Mouse (Mus musculus) regulatory T cell (primary cell): Measurements from ENCODE around the gene Prkag1.

ENCODE experiments used
- in situ Hi-C: fragments of 300-600 bp; cut with MboI, MseI; formaldehyde crosslinking; loops from one replicate; pipeline ENCODE4 v1.15.1; 2025; ENCODE audit warnings: high pct_unique_total_duplicates

Prkag1 gene

GRCm38 (mm10) chr15:98830736-98831683, at the start of gene Prkag1:
Prkag1 (minus strand) TSS chr15:98831521.
- in situ Hi-C loops, result no loop called here

GRCm38 (mm10) chr15:98877331-98877730, 46.0 kb upstream of the Prkag1 start:
- in situ Hi-C loops, result no loop called here

- in situ Hi-C loops, result loop anchor here (25.0 kb wide), 1 partner anchor 890 kb away; the partner anchor contains the start of gene Cers5
Observed at GRCm38 (mm10) chr15:98871916-98872888, 40.9 kb upstream of the Prkag1 start.

- in situ Hi-C loops, result loop anchor here (25.0 kb wide), 1 partner anchor 891 kb away; the partner anchor contains the start of gene Cers5
Observed at GRCm38 (mm10) chr15:98871070-98871915, 40.0 kb upstream of the Prkag1 start, which contains the start of gene Kmt2d. Kmt2d (minus strand) TSS chr15:98871204.

GRCm38 (mm10) chr15:98870179-98871069, 39.1 kb upstream of the Prkag1 start:
- in situ Hi-C loops, result loop anchor here (25.0 kb wide), 1 partner anchor 892 kb away; the partner anchor contains the start of gene Cers5

GRCm38 (mm10) chr15:98869342-98870178, 38.2 kb upstream of the Prkag1 start:
- in situ Hi-C loops, result loop anchor here (25.0 kb wide), 1 partner anchor 893 kb away; the partner anchor contains the start of gene Cers5

- in situ Hi-C loops, result loop anchor here (25.0 kb wide), 1 partner anchor 894 kb away; the partner anchor contains the start of gene Cers5
Observed at GRCm38 (mm10) chr15:98868346-98869063, 37.2 kb upstream of the Prkag1 start.

- in situ Hi-C loops, result loop anchor here (25.0 kb wide), 1 partner anchor 895 kb away; the partner anchor contains the start of gene Cers5
Observed at GRCm38 (mm10) chr15:98867321-98867720, 36.0 kb upstream of the Prkag1 start.

- in situ Hi-C loops, result loop anchor here (25.0 kb wide), 1 partner anchor 896 kb away; the partner anchor contains the start of gene Cers5
Observed at GRCm38 (mm10) chr15:98866501-98866900, 35.2 kb upstream of the Prkag1 start.

- in situ Hi-C loops, result loop anchor here (25.0 kb wide), 1 partner anchor 897 kb away; the partner anchor contains the start of gene Cers5
Observed at GRCm38 (mm10) chr15:98865771-98866170, 34.5 kb upstream of the Prkag1 start.

- in situ Hi-C loops, result loop anchor here (25.0 kb wide), 1 partner anchor 897 kb away; the partner anchor contains the start of gene Cers5
Observed at GRCm38 (mm10) chr15:98864951-98865350, 33.6 kb upstream of the Prkag1 start.

GRCm38 (mm10) chr15:98863451-98863958, 32.2 kb upstream of the Prkag1 start:
- in situ Hi-C loops, result loop anchor here (25.0 kb wide), 1 partner anchor 899 kb away; the partner anchor contains the start of gene Cers5

GRCm38 (mm10) chr15:98861701-98862410, 30.5 kb upstream of the Prkag1 start:
- in situ Hi-C loops, result loop anchor here (25.0 kb wide), 1 partner anchor 900 kb away; the partner anchor contains the start of gene Cers5

- in situ Hi-C loops, result loop anchor here (25.0 kb wide), 1 partner anchor 901 kb away; the partner anchor contains the start of gene Cers5
Observed at GRCm38 (mm10) chr15:98860921-98861320, 29.6 kb upstream of the Prkag1 start.

GRCm38 (mm10) chr15:98859319-98860043, 28.2 kb upstream of the Prkag1 start:
- in situ Hi-C loops, result loop anchor here (25.0 kb wide), 1 partner anchor 903 kb away; the partner anchor contains the start of gene Cers5
